8 mouse cellular contexts compared by ENCODE assay signal in genomic region chr7:92102892-92103543, GRCm38 (mm10).
DNase-seq lines count a peak whose midpoint lies in the region; ATAC-seq and TF ChIP-seq lines count a peak whose summit lies in the region.

No protein-coding gene starts in this region.

- no peaks in the 10 kb centered on the region for H3K36me3 ChIP-seq in kidney, embryonic 14.5 days (ENCODE audit: control insufficient read depth, insufficient read depth, low read length)
- no peaks in the 10 kb centered on the region for H3K36me3 ChIP-seq in limb, embryonic 14.5 days (ENCODE audit: control insufficient read depth, insufficient read depth, low read length)
- H3K36me3 ChIP-seq in neural tube, embryonic 14.5 days (ENCODE audit: control insufficient read depth, insufficient read depth, low read length): no peaks in the 10 kb centered on the region

- H3K4me3 ChIP-seq in kidney, embryonic 14.5 days (ENCODE audit: low read length): no peak overlapping the region
- H3K4me3 ChIP-seq in limb, embryonic 14.5 days (replicated peaks; ENCODE audit: low read length): no peak overlapping the region
- H3K4me3 ChIP-seq in neural tube, embryonic 14.5 days (ENCODE audit: low read depth, low read length): no peak overlapping the region

- H3K4me2 ChIP-seq in kidney, embryonic 14.5 days (replicated peaks; ENCODE audit: low read depth, low read length): no peak overlapping the region
- H3K4me2 ChIP-seq in limb, embryonic 14.5 days (replicated peaks; ENCODE audit: low read depth, low read length, severe bottlenecking): no peak overlapping the region
- H3K4me2 ChIP-seq in neural tube, embryonic 14.5 days (ENCODE audit: low read depth, low read length): no peak overlapping the region

- H3K4me1 ChIP-seq in kidney, embryonic 14.5 days (ENCODE audit: control insufficient read depth, insufficient read depth, low read length): no peaks in the 10 kb centered on the region
- H3K4me1 ChIP-seq in limb, embryonic 14.5 days (ENCODE audit: control insufficient read depth, insufficient read depth, low read length): no peaks in the 10 kb centered on the region
- H3K4me1 ChIP-seq in neural tube, embryonic 14.5 days (ENCODE audit: control insufficient read depth, insufficient read depth, low read length): no peaks in the 10 kb centered on the region

- H3K27me3 ChIP-seq in kidney, embryonic 14.5 days (ENCODE audit: control insufficient read depth, insufficient read depth, low read length): no peaks in the 10 kb centered on the region
- H3K27me3 ChIP-seq in limb, embryonic 14.5 days (ENCODE audit: control insufficient read depth, insufficient read depth, low read length): peaks cover 4% of the 10 kb centered on the region; the same call in 1 of the 2 replicates
- no peaks in the 10 kb centered on the region for H3K27me3 ChIP-seq in neural tube, embryonic 14.5 days (ENCODE audit: control insufficient read depth, insufficient read depth, low read length)

- H3K9ac ChIP-seq in kidney, embryonic 14.5 days (ENCODE audit: low read depth, low read length): no peak overlapping the region
- no peak overlapping the region for H3K9ac ChIP-seq in limb, embryonic 14.5 days (ENCODE audit: low read depth, low read length, severe bottlenecking)
- no peak overlapping the region for H3K9ac ChIP-seq in neural tube, embryonic 14.5 days (replicated peaks; ENCODE audit: low read depth, low read length)

- 22% methylated on average over 4 of the region's 4 CpGs for WGBS in kidney, embryonic 14.5 days
- 16% methylated on average over 4 of the region's 4 CpGs for WGBS in limb, embryonic 14.5 days
- 16% methylated on average over 4 of the region's 4 CpGs for WGBS in neural tube, embryonic 14.5 days

- TF ChIP-seq POLR2A in limb, embryonic 14.5 days (IDR thresholded peaks at IDR 0.05; ENCODE audit: borderline replicate concordance, extremely low read depth, insufficient read depth, insufficient read length): no peak

- H3K9me3 ChIP-seq in kidney, embryonic 14.5 days (ENCODE audit: control insufficient read depth, low read length): no peaks in the 10 kb centered on the region
- no peaks in the 10 kb centered on the region for H3K9me3 ChIP-seq in limb, embryonic 14.5 days (ENCODE audit: control insufficient read depth, low read length)
- no peaks in the 10 kb centered on the region for H3K9me3 ChIP-seq in neural tube, embryonic 14.5 days (ENCODE audit: control insufficient read depth, low read length)

- no peak overlapping the region for H3K27ac ChIP-seq in kidney, embryonic 14.5 days (ENCODE audit: low read depth, low read length)
- no peak overlapping the region for H3K27ac ChIP-seq in limb, embryonic 14.5 days (replicated peaks; ENCODE audit: low read depth, low read length)
- H3K27ac ChIP-seq in neural tube, embryonic 14.5 days (ENCODE audit: low read depth, low read length): no peak overlapping the region

- DNase-seq in CD4-positive helper T cell, adult 2 months (ENCODE audit: low read depth, low spot score): peak; percentile 23
- peak; percentile 80 for DNase-seq in NIH3T3 (ENCODE audit: low read depth)
- peak; percentile 79 to 85 for DNase-seq in cerebellum, postnatal 14 days
- DNase-seq in frontal cortex, postnatal 36 days (ENCODE audit: low spot score in 2 of 2): peak; percentile 51 to 79
- peak; percentile 86 for DNase-seq in limb, embryonic 14.5 days (ENCODE audit: low spot score)
- no peak for DNase-seq in spleen, postnatal 4 days (ENCODE audit: low spot score in 2 of 2)

- peak; percentile 79; the same call in 1 of the 2 replicates for ATAC-seq in kidney, embryonic 14.5 days (ENCODE audit: low FRiP score, low TSS enrichment)
- peak; percentile 57; the same call in 1 of the 2 replicates for ATAC-seq in limb, embryonic 14.5 days (ENCODE audit: low FRiP score, low read depth)
- ATAC-seq in neural tube, embryonic 14.5 days (ENCODE audit: low read depth): peak; percentile 87

Comparison
In these comparisons a context has a peak if more than half of its experiments do, and no peak if none do; other contexts are left out.
1. DNase-seq: peak in CD4-positive helper T cell, adult 2 months (single experiment), NIH3T3 (single experiment), cerebellum, postnatal 14 days (2 of 2), frontal cortex, postnatal 36 days (2 of 2) and limb, embryonic 14.5 days (single experiment); none in spleen, postnatal 4 days (0 of 2).
2. Peak in every context shown above with its lines, with median percentiles within 50 percentile points of each other: ATAC-seq.